Mouse (Mus musculus) midbrain, embryonic 15.5 days (tissue): ENCODE measurements around the gene Gtf2ird1. TPM values are rescaled to one million over a fixed set of nuclear protein-coding genes. Genes with fewer than 3 reads are reported as not detected.
"Not testable (repeated sequence)": the region's sequence is repeated elsewhere in the genome, so short reads cannot be mapped to it uniquely, and the experiment has no call there.

Experiments used
- ATAC-seq: fragments of 200-750 bp; cut with Nextera tagmentation; replicated peaks from 2 replicates; pipeline ENCODE4 v1.8.0; 2017; ENCODE audit warnings: moderate TSS enrichment
- H3K27ac ChIP-seq: fragments of 300-500 bp; sonication (generic); 2 replicates; pipeline ENCODE4 v1.5.1; 2015; ENCODE audit warnings: mild to moderate bottlenecking, inconsistent platforms
- H3K27me3 ChIP-seq: fragments of 300-500 bp; sonication (generic); replicated peaks from 2 replicates; pipeline ENCODE4 v1.6.1; 2015; ENCODE audit warnings: inconsistent platforms
- H3K36me3 ChIP-seq: fragments of 300-500 bp; sonication (generic); replicated peaks from 2 replicates; pipeline ENCODE4 v1.6.1; 2015; ENCODE audit warnings: inconsistent platforms
- H3K4me1 ChIP-seq: fragments of 300-500 bp; sonication (generic); 2 replicates; pipeline ENCODE4 v1.6.1; 2015; ENCODE audit warnings: inconsistent platforms
- H3K4me2 ChIP-seq: fragments of 300-500 bp; sonication (generic); 2 replicates; pipeline ENCODE4 v1.6.1; 2015; ENCODE audit warnings: inconsistent platforms, mild to moderate bottlenecking, moderate library complexity
- H3K4me3 ChIP-seq: fragments of 300-500 bp; sonication (generic); 2 replicates; pipeline ENCODE4 v1.5.1; 2015; ENCODE audit warnings: mild to moderate bottlenecking, inconsistent platforms
- H3K9ac ChIP-seq: fragments of 300-500 bp; sonication (generic); 2 replicates; pipeline ENCODE4 v1.6.1; 2015; ENCODE audit warnings: mild to moderate bottlenecking, inconsistent platforms
- H3K9me3 ChIP-seq: fragments of 300-500 bp; sonication (generic); 2 replicates; pipeline ENCODE4 v1.6.1; 2016; ENCODE audit warnings: inconsistent platforms
- WGBS: fragments of 180-500 bp; shearing (Covaris S2); methylation state at CpG from one replicate; pipeline ENCODE4 v1.1.7; 2015; ENCODE audit warnings: mixed read lengths; 5-methylcytosine and 5-hydroxymethylcytosine counted together
- polyA plus RNA-seq: library from polyadenylated mRNA; unstranded; fragments of >200 nt; fragmentation: Nextera tagmentation; extraction: Ambion mirVana; gene quantifications from 2 replicates; pipeline ENCODE4 v1.2.1, GENCODE M21; 2015

Gtf2ird1 gene
- polyA plus RNA-seq, 1 experiment from 2014 or later = 89.0 TPM

GRCm38 (mm10) chr5:134345449-134345848 is 111.1 kb downstream of the Gtf2ird1 start:
- Histone ChIP-seq H3K36me3 (no peaks in the 10 kb centered on the region), H3K27me3 (no peaks in the 10 kb centered on the region), H3K27ac (no peak overlapping the region), H3K4me3 (no peak overlapping the region), H3K9me3 (no peaks in the 10 kb centered on the region), H3K4me2 (no peak overlapping the region), H3K4me1 (no peaks in the 10 kb centered on the region), H3K9ac (no peak overlapping the region)
- 83% methylated on average over 9 of the region's 9 CpGs for WGBS
- no peak for ATAC-seq

GRCm38 (mm10) chr5:134344076-134344475 is 112.4 kb downstream of the Gtf2ird1 start:
- 88% methylated on average over 8 of the region's 8 CpGs for WGBS
- H3K36me3 ChIP-seq = no peaks in the 10 kb centered on the region
- H3K27ac ChIP-seq = no peak overlapping the region
- no peak overlapping the region for H3K4me2 ChIP-seq
- ATAC-seq = no peak
- no peaks in the 10 kb centered on the region for H3K4me1 ChIP-seq
- no peak overlapping the region for H3K9ac ChIP-seq
- H3K4me3 ChIP-seq = no peak overlapping the region
- no peaks in the 10 kb centered on the region for H3K27me3 ChIP-seq
- no peaks in the 10 kb centered on the region for H3K9me3 ChIP-seq

DNA sequence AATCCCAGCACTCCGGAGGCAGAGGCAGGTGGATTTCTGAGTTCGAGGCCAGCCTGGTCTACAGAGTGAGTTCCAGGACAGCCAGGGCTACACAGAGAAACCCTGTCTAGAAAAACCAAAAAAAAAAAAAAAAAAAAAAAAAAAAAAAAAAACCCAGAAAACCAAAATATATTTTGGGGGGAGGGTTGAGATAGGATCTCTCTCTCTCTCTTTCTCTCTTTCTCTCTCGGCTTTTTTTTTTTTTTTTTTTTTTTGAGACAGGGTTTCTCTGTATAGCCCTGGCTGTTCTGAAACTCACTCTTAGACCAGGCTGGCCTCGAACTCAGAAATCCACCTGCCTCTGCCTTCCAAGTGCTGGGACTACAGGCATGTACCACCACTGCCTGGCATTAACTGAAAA is 113.0 kb downstream of the Gtf2ird1 start:
- H3K4me1 ChIP-seq, H3K9me3 ChIP-seq, H3K4me2 ChIP-seq, H3K9ac ChIP-seq, H3K36me3 ChIP-seq, ATAC-seq, H3K27me3 ChIP-seq, H3K4me3 ChIP-seq, H3K27ac ChIP-seq: not testable (repeated sequence)
- 79% methylated on average over 4 of the region's 4 CpGs for WGBS

GRCm38 (mm10) chr5:134342503-134343205 is 113.9 kb downstream of the Gtf2ird1 start:
- H3K4me3 ChIP-seq = no peak overlapping the region
- no peaks in the 10 kb centered on the region for H3K4me1 ChIP-seq
- no peak overlapping the region for H3K27ac ChIP-seq
- no peaks in the 10 kb centered on the region for H3K9me3 ChIP-seq
- no peak overlapping the region for H3K4me2 ChIP-seq
- H3K9ac ChIP-seq = no peak overlapping the region
- whole genome bisulfite sequencing = 83% methylated on average over 18 of the region's 18 CpGs
- H3K36me3 ChIP-seq = no peaks in the 10 kb centered on the region
- H3K27me3 ChIP-seq = no peaks in the 10 kb centered on the region
- no peak for ATAC-seq

DNA sequence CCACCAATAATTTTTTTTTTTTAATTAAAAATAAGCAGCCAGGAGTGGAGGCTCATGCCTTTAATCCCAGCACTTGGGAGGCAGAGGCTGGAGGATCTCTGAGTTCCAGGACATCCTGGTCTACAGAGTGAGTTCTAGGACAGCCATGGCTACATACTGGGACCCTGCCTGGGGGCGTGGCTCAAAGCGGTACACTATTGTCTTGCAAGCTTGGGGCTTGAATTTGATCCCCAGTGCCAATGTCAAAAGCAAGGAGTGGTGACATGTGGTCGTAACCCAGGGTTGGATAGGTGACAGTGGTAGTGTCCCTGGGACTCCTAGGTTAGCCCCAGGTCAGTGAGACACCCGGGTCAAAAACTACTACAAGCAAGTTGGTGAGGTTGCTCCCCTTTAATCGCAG is 114.8 kb downstream of the Gtf2ird1 start:
- H3K9ac ChIP-seq = no peak overlapping the region
- no peak overlapping the region for H3K4me2 ChIP-seq
- no peak overlapping the region for H3K27ac ChIP-seq
- H3K27me3 ChIP-seq = no peaks in the 10 kb centered on the region
- H3K4me3 ChIP-seq = no peak overlapping the region
- no peaks in the 10 kb centered on the region for H3K9me3 ChIP-seq
- 94% methylated on average over 5 of the region's 5 CpGs for WGBS
- no peak for ATAC-seq
- no peaks in the 10 kb centered on the region for H3K36me3 ChIP-seq
- H3K4me1 ChIP-seq = no peaks in the 10 kb centered on the region

- no peak for ATAC-seq
- Histone ChIP-seq H3K4me3 (no peak overlapping the region), H3K4me1 (no peaks in the 10 kb centered on the region), H3K9me3 (no peaks in the 10 kb centered on the region), H3K9ac (no peak overlapping the region), H3K27me3 (no peaks in the 10 kb centered on the region), H3K36me3 (no peaks in the 10 kb centered on the region), H3K27ac (no peak overlapping the region), H3K4me2 (no peak overlapping the region)
- WGBS = 69% methylated on average over 10 of the region's 10 CpGs
Observed at GRCm38 (mm10) chr5:134341321-134341720, 115.2 kb downstream of the Gtf2ird1 start.

DNA sequence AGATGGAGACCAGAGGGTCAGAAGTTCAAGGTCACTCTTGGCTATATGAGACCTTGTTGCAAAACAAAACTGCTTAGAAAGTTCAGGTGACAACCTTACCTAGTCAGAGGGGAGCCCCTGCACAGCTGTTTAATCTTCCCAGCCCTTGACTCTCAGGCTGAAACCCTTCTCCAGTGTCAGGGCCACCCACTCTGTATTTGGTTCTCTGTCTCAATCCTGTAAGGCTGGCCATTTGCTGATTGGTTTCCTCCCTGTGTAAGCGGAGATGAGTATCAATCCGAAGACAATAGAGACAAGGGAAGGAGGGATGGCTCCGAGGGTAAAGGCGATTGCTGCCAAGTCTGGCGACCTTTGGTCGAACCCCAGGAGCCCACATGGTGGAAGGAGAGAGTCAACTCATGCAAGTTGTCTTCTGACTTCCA is 116.4 kb downstream of the Gtf2ird1 start:
- no peak overlapping the region for H3K4me2 ChIP-seq
- H3K27me3 ChIP-seq = no peaks in the 10 kb centered on the region
- no peaks in the 10 kb centered on the region for H3K4me1 ChIP-seq
- 25% methylated on average over 6 of the region's 6 CpGs for WGBS
- H3K9ac ChIP-seq = no peak overlapping the region
- no peaks in the 10 kb centered on the region for H3K9me3 ChIP-seq
- no peak overlapping the region for H3K4me3 ChIP-seq
- no peaks in the 10 kb centered on the region for H3K36me3 ChIP-seq
- ATAC-seq = no peak
- H3K27ac ChIP-seq = no peak overlapping the region

DNA sequence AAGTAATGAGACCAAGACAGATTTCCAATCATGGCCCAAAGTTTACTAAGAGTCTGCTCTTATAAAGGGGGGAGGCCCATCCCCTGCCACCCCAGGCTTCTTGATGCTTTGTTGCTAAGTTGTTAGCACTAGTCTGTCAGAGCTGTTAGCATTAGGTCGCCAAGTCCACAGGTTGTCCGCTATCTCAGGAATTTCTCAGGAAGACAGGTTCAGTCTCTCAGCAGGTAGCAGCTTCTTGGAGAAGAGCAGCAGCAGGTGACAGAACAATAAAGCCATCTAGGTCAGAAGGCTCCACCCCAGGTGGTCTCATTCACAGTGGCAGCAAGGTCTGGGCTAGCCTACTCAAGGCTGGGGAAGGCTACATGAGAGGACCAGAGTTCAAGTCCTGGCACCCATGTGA is 119.5 kb downstream of the Gtf2ird1 start:
- WGBS = 69% methylated on average over 2 of the region's 2 CpGs
- H3K4me2 ChIP-seq, ATAC-seq: not testable (repeated sequence)

GRCm38 (mm10) chr5:134332743-134333142 is 123.8 kb downstream of the Gtf2ird1 start:
- Histone ChIP-seq H3K27me3 (no peaks in the 10 kb centered on the region), H3K4me2 (no peak overlapping the region), H3K27ac (no peak overlapping the region), H3K4me3 (no peak overlapping the region), H3K9me3 (no peaks in the 10 kb centered on the region), H3K36me3 (no peaks in the 10 kb centered on the region), H3K4me1 (no peaks in the 10 kb centered on the region), H3K9ac (no peak overlapping the region)
- WGBS = 25% methylated on average over 8 of the region's 8 CpGs
- ATAC-seq = no peak

More for the DNA sequence above, 119.5 kb downstream of the Gtf2ird1 start:
- not testable (repeated sequence) for H3K27ac ChIP-seq, H3K4me1 ChIP-seq, H3K27me3 ChIP-seq, H3K9me3 ChIP-seq, H3K36me3 ChIP-seq, H3K4me3 ChIP-seq, H3K9ac ChIP-seq

GRCm38 (mm10) chr5:134330082-134330481 is 126.4 kb downstream of the Gtf2ird1 start:
- Histone ChIP-seq H3K4me1 (no peaks in the 10 kb centered on the region), H3K36me3 (no peaks in the 10 kb centered on the region), H3K9me3 (no peaks in the 10 kb centered on the region), H3K9ac (no peak overlapping the region), H3K4me2 (no peak overlapping the region), H3K4me3 (no peak overlapping the region), H3K27me3 (no peaks in the 10 kb centered on the region), H3K27ac (no peak overlapping the region)
- 90% methylated on average over 2 of the region's 2 CpGs for WGBS
- no peak for ATAC-seq

GRCm38 (mm10) chr5:134329311-134329710 is 127.2 kb downstream of the Gtf2ird1 start:
- H3K9me3 ChIP-seq = no peaks in the 10 kb centered on the region
- H3K4me2 ChIP-seq = no peak overlapping the region
- no peak overlapping the region for H3K4me3 ChIP-seq
- no peaks in the 10 kb centered on the region for H3K27me3 ChIP-seq
- H3K4me1 ChIP-seq = no peaks in the 10 kb centered on the region
- H3K27ac ChIP-seq = no peak overlapping the region
- no peak overlapping the region for H3K9ac ChIP-seq
- 30% methylated on average over 4 of the region's 4 CpGs for WGBS
- no peak for ATAC-seq
- H3K36me3 ChIP-seq = no peaks in the 10 kb centered on the region

- Histone ChIP-seq H3K4me3 (no peak overlapping the region), H3K4me1 (no peaks in the 10 kb centered on the region), H3K4me2 (no peak overlapping the region), H3K36me3 (no peaks in the 10 kb centered on the region), H3K9ac (no peak overlapping the region), H3K27me3 (no peaks in the 10 kb centered on the region), H3K27ac (no peak overlapping the region), H3K9me3 (no peaks in the 10 kb centered on the region)
- no peak for ATAC-seq
- WGBS = 90% methylated on average over 6 of the region's 6 CpGs
Observed at GRCm38 (mm10) chr5:134328482-134329001, 128.0 kb downstream of the Gtf2ird1 start.

DNA sequence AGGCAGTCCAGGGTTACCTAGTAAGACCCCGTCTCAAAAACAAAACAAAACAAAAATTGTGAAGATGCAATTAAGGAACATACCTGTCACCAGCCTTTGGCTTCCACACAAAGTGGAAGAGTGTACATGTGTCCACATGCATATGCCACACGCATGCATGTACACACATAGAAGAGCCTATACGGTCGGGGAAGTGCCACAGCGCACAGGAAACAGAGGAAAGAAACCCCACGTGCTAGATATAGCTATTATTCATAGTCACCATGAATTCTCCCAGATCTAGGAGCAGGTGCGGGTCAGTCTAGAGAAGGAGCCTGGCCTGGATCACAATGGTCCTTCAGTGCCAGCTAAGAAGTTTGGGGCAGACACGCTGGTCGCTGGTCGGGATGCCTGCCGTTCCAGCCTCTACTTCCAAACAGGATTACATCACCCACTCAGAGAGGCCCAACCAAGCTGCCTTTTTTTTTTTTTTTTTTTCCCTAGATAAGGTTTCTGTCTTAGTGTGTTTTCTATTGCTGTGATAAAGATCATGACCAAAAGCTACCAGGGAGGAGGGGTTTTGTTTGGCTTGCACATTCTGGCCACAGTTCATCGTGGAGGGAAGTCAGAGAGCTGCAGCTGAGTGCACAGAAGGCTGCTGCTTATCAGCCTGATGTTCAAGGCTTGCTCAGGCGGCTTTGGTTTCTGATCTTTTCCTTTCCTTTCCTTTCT is 130.5 kb downstream of the Gtf2ird1 start:
- no peaks in the 10 kb centered on the region for H3K9me3 ChIP-seq
- no peak overlapping the region for H3K9ac ChIP-seq
- 71% methylated on average over 13 of the region's 13 CpGs for WGBS
- no peak overlapping the region for H3K27ac ChIP-seq
- H3K4me2 ChIP-seq = no peak overlapping the region
- H3K4me1 ChIP-seq = no peaks in the 10 kb centered on the region
- ATAC-seq = no peak
- no peak overlapping the region for H3K4me3 ChIP-seq
- no peaks in the 10 kb centered on the region for H3K36me3 ChIP-seq
- H3K27me3 ChIP-seq = no peaks in the 10 kb centered on the region
